In the genomic region with DNA sequence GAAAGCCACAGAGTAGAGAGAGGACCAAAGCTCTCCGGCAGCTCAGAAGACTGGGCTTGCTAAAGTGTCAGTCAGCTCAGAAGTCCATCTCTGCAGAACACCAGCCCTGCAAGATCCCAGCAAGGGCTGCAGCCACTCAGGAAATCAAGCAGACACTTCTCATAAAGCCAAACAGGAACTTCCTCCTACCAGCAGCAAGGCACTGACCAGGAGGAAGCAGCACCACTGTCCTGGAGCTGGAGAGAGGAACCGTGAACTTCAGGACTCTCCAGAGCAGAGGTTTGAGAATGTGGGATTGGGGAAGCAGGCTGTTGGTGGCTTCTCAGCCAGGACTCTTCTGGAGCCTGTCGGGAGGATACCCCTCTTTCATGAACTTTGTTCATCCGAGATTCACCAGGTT, we compare ENCODE assay signal across 13 mouse cellular contexts. TPM values are rescaled to one million over a fixed set of nuclear protein-coding genes. Genes with fewer than 3 reads are reported as not detected.
A peak's percentile ranks its signal among the peaks of the same experiment; 100 is the strongest.
DNase-seq lines count a peak whose midpoint lies in the region; ATAC-seq and TF ChIP-seq lines count a peak whose summit lies in the region.
"Had no signal": no experiment of that assay in that cellular context is flagged by ENCODE, and none has a peak within 500 bp of the region (broad histone marks: within the 10 kb centered on the region; RNA-seq: fewer than 3 reads in every experiment).

No protein-coding gene starts in this region.

- peak; percentile 85; the same call in 1 of the 2 replicates for TF ChIP-seq POLR2A in lung, adult 2 months (IDR thresholded peaks at IDR 0.05; ENCODE audit: borderline replicate concordance, extremely low read depth, low read depth, low read length)
- TF ChIP-seq POLR2A in small intestine, adult 2 months (IDR thresholded peaks at IDR 0.05; ENCODE audit: low read depth, low read length) = no peak

- peaks cover 24% of the 10 kb centered on the region for H3K4me1 ChIP-seq in neural tube, embryonic 13.5 days (replicated peaks)
- H3K4me1 ChIP-seq in lung, adult 2 months (ENCODE audit: control insufficient read depth, insufficient read depth, low read length) = peaks cover 7% of the 10 kb centered on the region; the same call in 1 of the 2 replicates
- H3K4me1 ChIP-seq in small intestine, adult 2 months (ENCODE audit: control insufficient read depth, insufficient read depth, insufficient read length, low read length) = no peaks in the 10 kb centered on the region

- no peak overlapping the region for H3K4me3 ChIP-seq in neural tube, embryonic 13.5 days
- H3K4me3 ChIP-seq in lung, adult 2 months (replicated peaks; ENCODE audit: extremely low read depth, low read depth, low read length) = peak overlapping the region; percentile 33
- H3K4me3 ChIP-seq in small intestine, adult 2 months (ENCODE audit: low read depth, low read length) = no peak overlapping the region
- H3K4me3 ChIP-seq: limb, embryonic 15.5 days; stomach, embryonic 15.5 days had no signal

- 0 out of 2 replicates have a peak overlapping the region, but pooled peaks have one; percentile 33 for H3K27ac ChIP-seq in neural tube, embryonic 13.5 days (replicated peaks)
- peak overlapping the region; percentile 5; the same call in 1 of the 2 replicates for H3K27ac ChIP-seq in small intestine, adult 2 months (ENCODE audit: insufficient read depth, low read depth, low read length)
- H3K27ac ChIP-seq: limb, embryonic 15.5 days; stomach, embryonic 15.5 days had no signal

- no peak overlapping the region for H3K4me2 ChIP-seq in neural tube, embryonic 13.5 days
- H3K4me2 ChIP-seq: limb, embryonic 15.5 days; stomach, embryonic 15.5 days had no signal

- 79% methylated on average over 4 of the region's 4 CpGs for WGBS in neural tube, embryonic 13.5 days
- 25% methylated on average over 4 of the region's 4 CpGs for WGBS in lung, adult 2 months
- 56% methylated on average over 4 of the region's 4 CpGs for WGBS in small intestine, adult 2 months

- TF ChIP-seq CTCF in lung, adult 2 months (IDR thresholded peaks at IDR 0.05; ENCODE audit: insufficient read depth, low read length) = no peak
- no peak for TF ChIP-seq CTCF in small intestine, adult 2 months (IDR thresholded peaks at IDR 0.05; ENCODE audit: extremely low read depth, insufficient read length, insufficient replicate concordance, low read depth, low read length)

- ATAC-seq in neural tube, embryonic 13.5 days (ENCODE audit: low read depth) = no peak
- ATAC-seq: forebrain, embryonic 14.5 days had no signal

- intact Hi-C loops in heart, postnatal 14 days (cut with DNase I) = no loop called here

- H3K27me3 ChIP-seq in neural tube, embryonic 13.5 days = no peaks in the 10 kb centered on the region; the same call in 1 of the 2 replicates
- H3K27me3 ChIP-seq in small intestine, adult 2 months (ENCODE audit: control insufficient read depth, insufficient read depth, low read length) = no peaks in the 10 kb centered on the region
- H3K27me3 ChIP-seq: limb, embryonic 15.5 days; stomach, embryonic 15.5 days had no signal

- H3K9me3 ChIP-seq in neural tube, embryonic 13.5 days = no peaks in the 10 kb centered on the region
- H3K9me3 ChIP-seq: limb, embryonic 15.5 days; stomach, embryonic 15.5 days had no signal

- H3K36me3 ChIP-seq in neural tube, embryonic 13.5 days = no peaks in the 10 kb centered on the region
- no peaks in the 10 kb centered on the region for H3K36me3 ChIP-seq in small intestine, adult 2 months (ENCODE audit: control insufficient read depth, insufficient read depth, low read length)
- H3K36me3 ChIP-seq: limb, embryonic 15.5 days; stomach, embryonic 15.5 days had no signal

- peak; percentile 41 to 67 for DNase-seq in heart, adult 18-20 months
- DNase-seq in heart, postnatal 14 days = no peak
- DNase-seq in neural tube, embryonic 10.5 days (ENCODE audit: extremely low spot score, low spot score) = no peak
- peak; percentile 29 for DNase-seq in lung, adult 2 months
- DNase-seq in thymus, postnatal 14 days = no peak
- no peak for DNase-seq in cerebellum, adult 11-12 months
- DNase-seq: cerebellum, postnatal 25 days had no signal

- no peak overlapping the region for H3K9ac ChIP-seq in neural tube, embryonic 13.5 days
- H3K9ac ChIP-seq: limb, embryonic 15.5 days; stomach, embryonic 15.5 days had no signal

RNA-seq across cellular contexts. Expression of a gene that starts 26.9 kb away (rescaled TPM):
- total RNA-seq in heart, adult 18-20 months (2021) = 1 to 10 TPM in 1 of 2 experiments, under 1 TPM in 1; 0.37 to 1.3 TPM
- 1 to 10 TPM in 1 of 2 experiments, under 1 TPM in 1; 0.22 to 2.0 TPM for total RNA-seq in heart, postnatal 14 days (2021)
- polyA plus RNA-seq in neural tube, embryonic 13.5 days (2015; fragmentation: Nextera tagmentation; extraction: Ambion mirVana) = not detected in 2 replicates
- 9.2 and 12.9 TPM in 2 replicates for polyA plus RNA-seq in lung, adult 2 months (2012; rRNA removed)
- polyA plus RNA-seq in small intestine, adult 2 months (2012; rRNA removed) = 5.4 and 8.2 TPM in 2 replicates
- polyA plus RNA-seq: forebrain, embryonic 14.5 days; neural tube, embryonic 11.5 days had no signal

RNA-seq across cellular contexts. Expression of a gene that starts 34.6 kb away (rescaled TPM):
- total RNA-seq in heart, adult 18-20 months (2021) = 10 to 100 TPM; 31.5 to 38.6 TPM
- total RNA-seq in heart, postnatal 14 days (2021) = 10 to 100 TPM; 32.1 to 32.4 TPM
- 8.6 and 9.6 TPM in 2 replicates for polyA plus RNA-seq in neural tube, embryonic 13.5 days (2015; fragmentation: Nextera tagmentation; extraction: Ambion mirVana)
- polyA plus RNA-seq in lung, adult 2 months (2012; rRNA removed) = 54.0 and 62.8 TPM in 2 replicates
- polyA plus RNA-seq in small intestine, adult 2 months (2012; rRNA removed) = 6.2 and 9.1 TPM in 2 replicates

RNA-seq across cellular contexts. Expression of a gene that starts 47.0 kb away (rescaled TPM):
- 1 to 10 TPM; 8.2 to 9.2 TPM for total RNA-seq in heart, adult 18-20 months (2021)
- total RNA-seq in heart, postnatal 14 days (2021) = 1 to 10 TPM; 8.3 to 8.6 TPM
- 55.1 and 74.8 TPM in 2 replicates for polyA plus RNA-seq in neural tube, embryonic 13.5 days (2015; fragmentation: Nextera tagmentation; extraction: Ambion mirVana)
- polyA plus RNA-seq in lung, adult 2 months (2012; rRNA removed) = 43.4 and 47.4 TPM in 2 replicates
- polyA plus RNA-seq in small intestine, adult 2 months (2012; rRNA removed) = 40.8 and 42.4 TPM in 2 replicates

Comparison
In these comparisons a context has a peak if more than half of its experiments do, and no peak if none do; other contexts are left out.
1. DNase-seq: peak in heart, adult 18-20 months (2 of 2) and lung, adult 2 months (single experiment); none in heart, postnatal 14 days (0 of 2), neural tube, embryonic 10.5 days (single experiment), thymus, postnatal 14 days (single experiment) and cerebellum, adult 11-12 months (single experiment).